ENCODE assay signal across 8 mouse cellular contexts in the genomic region with DNA sequence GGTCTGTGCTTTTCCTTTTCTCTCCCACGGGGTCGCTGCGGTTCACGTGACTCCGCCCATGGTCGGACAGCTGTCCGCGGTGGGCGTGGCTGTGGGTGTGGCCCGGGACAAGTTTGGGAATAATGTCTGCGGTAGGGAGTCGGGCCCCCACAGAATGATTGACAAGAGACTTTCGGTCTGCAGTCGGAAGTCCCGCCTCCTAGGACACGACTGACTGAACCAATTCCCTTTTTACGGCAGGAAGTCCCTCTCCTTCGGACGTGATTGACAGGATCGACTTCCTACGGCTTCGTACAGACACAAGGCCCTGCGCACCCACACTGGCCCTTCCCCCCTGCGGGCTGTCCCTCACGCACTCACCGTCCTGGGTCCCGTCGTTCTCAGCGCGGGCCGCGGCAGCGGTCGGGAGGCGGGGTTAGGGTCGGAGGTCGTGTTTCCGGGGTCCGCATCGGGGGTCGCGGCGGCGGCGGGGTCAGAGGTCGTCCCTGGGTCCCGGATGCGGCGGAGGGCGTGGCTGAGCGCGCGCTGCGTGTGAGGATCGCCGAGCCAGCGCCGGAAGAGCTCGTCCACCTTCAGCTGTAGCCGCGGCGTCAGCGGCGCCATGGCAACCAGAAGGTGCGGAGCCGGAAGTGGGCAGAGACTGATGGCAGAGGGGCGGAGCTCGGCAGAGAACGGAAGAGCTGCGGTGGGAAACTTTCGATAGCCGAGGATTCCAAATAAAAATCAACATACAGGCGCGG. TPM values are rescaled to one million over a fixed set of nuclear protein-coding genes. Genes with fewer than 3 reads are reported as not detected.
DNase-seq lines count a peak whose midpoint lies in the region; ATAC-seq and TF ChIP-seq lines count a peak whose summit lies in the region.

No protein-coding gene starts in this region.

- peak; percentile 89 for ATAC-seq in erythroblast, adult 5-6 weeks (replicated peaks; ENCODE audit: low FRiP score, poor library complexity, severe bottlenecking)
- peak; percentile 82 for ATAC-seq in kidney, embryonic 15.5 days (replicated peaks; ENCODE audit: low FRiP score)
- ATAC-seq in monocyte, adult 5-6 weeks (replicated peaks; ENCODE audit: insufficient number of reproducible peaks, low FRiP score, low TSS enrichment, poor library complexity, severe bottlenecking): peak; percentile 47

- TF ChIP-seq POLR2A in bone marrow, adult 2 months (IDR thresholded peaks at IDR 0.05; ENCODE audit: borderline replicate concordance, control insufficient read depth, low read depth, low read length): peak; percentile 45; the same call in 1 of the 2 replicates

- DNase-seq in 416B (ENCODE audit: low read depth) (peak; percentile 100), liver (peak; percentile 92)
- DNase-seq in heart, embryonic 10.5 days (ENCODE audit: low spot score): peak; percentile 99
- peak; percentile 99 for DNase-seq in splenic B cell, adult 2 months (ENCODE audit: low read depth, low spot score)

- peak overlapping the region; percentile 100 for H3K27ac ChIP-seq in bone marrow, adult 2 months (ENCODE audit: control insufficient read depth, insufficient read depth, low read depth, low read length, poor library complexity)
- peak overlapping the region; percentile 97 for H3K27ac ChIP-seq in heart, embryonic 10.5 days
- H3K27ac ChIP-seq in kidney, embryonic 15.5 days: peak overlapping the region; percentile 99

- WGBS in bone marrow, adult 2 months: under 1% methylated on average over 74 of the region's 74 CpGs
- WGBS in heart, embryonic 10.5 days: under 1% methylated on average over 74 of the region's 74 CpGs
- under 1% methylated on average over 74 of the region's 74 CpGs for WGBS in kidney, embryonic 15.5 days

- peak overlapping the region; percentile 71 for H3K9ac ChIP-seq in kidney, embryonic 15.5 days

- H3K4me3 ChIP-seq in bone marrow, adult 2 months (replicated peaks; ENCODE audit: control insufficient read depth, low read depth, low read length): peak overlapping the region; percentile 88
- H3K4me3 ChIP-seq in heart, embryonic 10.5 days: peak overlapping the region; percentile 85
- H3K4me3 ChIP-seq in kidney, embryonic 15.5 days (replicated peaks): peak overlapping the region; percentile 71

- TF ChIP-seq CTCF in bone marrow, adult 2 months (IDR thresholded peaks at IDR 0.05; ENCODE audit: control insufficient read depth, insufficient read depth, low read length): no peak

- no peaks in the 10 kb centered on the region for H3K4me1 ChIP-seq in bone marrow, adult 2 months (ENCODE audit: control insufficient read depth, insufficient read depth, low read length)
- H3K4me1 ChIP-seq in heart, embryonic 10.5 days: no peaks in the 10 kb centered on the region
- no peaks in the 10 kb centered on the region for H3K4me1 ChIP-seq in kidney, embryonic 15.5 days

- H3K27me3 ChIP-seq in heart, embryonic 10.5 days (ENCODE audit: insufficient read depth, poor library complexity, severe bottlenecking): no peaks in the 10 kb centered on the region
- H3K27me3 ChIP-seq in kidney, embryonic 15.5 days: no peaks in the 10 kb centered on the region
- H3K27me3 ChIP-seq in splenic B cell, adult 2 months (ENCODE audit: control insufficient read depth, insufficient read depth, low read length, poor library complexity, severe bottlenecking): no peaks in the 10 kb centered on the region

- H3K36me3 ChIP-seq in heart, embryonic 10.5 days: no peaks in the 10 kb centered on the region
- no peaks in the 10 kb centered on the region for H3K36me3 ChIP-seq in kidney, embryonic 15.5 days
- H3K36me3 ChIP-seq in splenic B cell, adult 2 months (ENCODE audit: control insufficient read depth, insufficient read depth, low read length, poor library complexity, severe bottlenecking): no peaks in the 10 kb centered on the region

- H3K9me3 ChIP-seq in heart, embryonic 10.5 days: no peaks in the 10 kb centered on the region
- no peaks in the 10 kb centered on the region for H3K9me3 ChIP-seq in kidney, embryonic 15.5 days (replicated peaks)

- peak overlapping the region; percentile 79 for H3K4me2 ChIP-seq in kidney, embryonic 15.5 days

RNA-seq across cellular contexts. Expression of gene Ppp2r3d, which starts 53.0 kb away (rescaled TPM):
- polyA plus RNA-seq in bone marrow, adult 2 months (2011; ENCODE audit: insufficient read depth, insufficient read length, low replicate concordance, missing spikeins): 58.3 and 67.8 TPM in 2 replicates
- 1.5 and 12.7 TPM in 2 replicates for total RNA-seq in erythroblast, adult 5-6 weeks (2015; ENCODE audit: low replicate concordance)
- total RNA-seq in erythroblast, adult 5-6 weeks (2017; ENCODE audit: low replicate concordance): 2.5 and 5.6 TPM in 2 replicates
- 125 TPM in 2 replicates for polyA plus RNA-seq in heart, embryonic 10.5 days (2016; fragmentation: Nextera tagmentation; extraction: Ambion mirVana)
- polyA plus RNA-seq in kidney, embryonic 15.5 days (2015; fragmentation: Nextera tagmentation; extraction: Ambion mirVana): 130 and 150 TPM in 2 replicates
- 14.9 to 25.5 TPM (median 23.9 TPM) in 3 replicates for total RNA-seq in monocyte, adult 5-6 weeks (2017)

Comparison
In these comparisons a context has a peak if more than half of its experiments do, and no peak if none do; other contexts are left out.
1. Peak in every context shown above with its lines: DNase-seq, ATAC-seq, H3K4me3 ChIP-seq and H3K27ac ChIP-seq.